Mouse (Mus musculus): ENCODE data around the gene Col18a1.

GRCm38 (mm10) chr10:77078961-77079360 lies 87.4 kb downstream of the Col18a1 start:
- no peak for TF ChIP-seq NANOG (IDR thresholded peaks at IDR 0.05; ENCODE audit: borderline replicate concordance, low read length)
- TF ChIP-seq CTCF (conservative IDR thresholded peaks at IDR 0.05; ENCODE audit: low read length), result no peak
- no peak for TF ChIP-seq POU5F1 (IDR thresholded peaks at IDR 0.05; ENCODE audit: borderline replicate concordance, low read length)

Measured in E14TG2a.4 (cell line).